Mouse (Mus musculus) liver, adult 2 months (tissue): ENCODE measurements around the gene Gm20831.
"Not testable (repeated sequence)": the region's sequence is repeated elsewhere in the genome, so short reads cannot be mapped to it uniquely, and the experiment has no call there.

Source experiments
- CTCF ChIP-seq: fragments of 200-500 bp; IDR thresholded peaks from 2 replicates; pipeline ENCODE4 v1.5.1; 2011; ENCODE audit warnings: low read depth, low read length, control low read depth
- POLR2A ChIP-seq: fragments of 200-500 bp; IDR thresholded peaks from 2 replicates; pipeline ENCODE4 v1.6.1; 2011; ENCODE audit warnings: low read length, control low read depth; ENCODE audit not compliant: insufficient read depth; ENCODE audit errors: extremely low read depth

DNA sequence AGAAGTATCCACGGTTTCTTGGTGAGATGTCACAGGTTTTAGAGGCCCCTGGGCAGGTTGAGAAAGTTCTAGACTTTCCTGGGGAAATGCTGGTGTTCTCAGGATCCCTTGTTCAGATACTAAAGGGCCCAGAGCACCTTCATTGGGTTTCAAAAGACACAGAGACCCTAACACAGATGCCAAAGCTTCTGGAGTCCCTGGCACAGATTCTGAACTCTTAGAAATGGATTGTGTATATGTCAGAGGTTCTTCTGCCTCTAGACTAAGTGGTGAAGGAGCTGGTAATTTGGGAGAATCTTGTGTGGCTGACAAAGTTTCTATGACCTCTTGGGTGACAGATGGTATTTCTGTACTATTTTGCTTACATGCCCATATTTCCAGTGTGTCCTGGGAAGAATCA lies 62.7 kb downstream of the Gm20831 start, which contains the start of gene Srsy:
- TF ChIP-seq POLR2A, CTCF: not testable (repeated sequence)
